Mouse (Mus musculus) heart, postnatal 0 days (tissue): ENCODE data around the gene Mrps18a.

Experiments used
- CTCF ChIP-seq: IDR thresholded peaks from 2 replicates; pipeline ENCODE4 v1.5.1; 2016; ENCODE audit warnings: antibody characterized with exemption, control low read depth, low read depth
- EP300 ChIP-seq: IDR thresholded peaks from 2 replicates; pipeline ENCODE4 v1.6.1; 2016; ENCODE audit warnings: antibody characterized with exemption, low read depth

DNA sequence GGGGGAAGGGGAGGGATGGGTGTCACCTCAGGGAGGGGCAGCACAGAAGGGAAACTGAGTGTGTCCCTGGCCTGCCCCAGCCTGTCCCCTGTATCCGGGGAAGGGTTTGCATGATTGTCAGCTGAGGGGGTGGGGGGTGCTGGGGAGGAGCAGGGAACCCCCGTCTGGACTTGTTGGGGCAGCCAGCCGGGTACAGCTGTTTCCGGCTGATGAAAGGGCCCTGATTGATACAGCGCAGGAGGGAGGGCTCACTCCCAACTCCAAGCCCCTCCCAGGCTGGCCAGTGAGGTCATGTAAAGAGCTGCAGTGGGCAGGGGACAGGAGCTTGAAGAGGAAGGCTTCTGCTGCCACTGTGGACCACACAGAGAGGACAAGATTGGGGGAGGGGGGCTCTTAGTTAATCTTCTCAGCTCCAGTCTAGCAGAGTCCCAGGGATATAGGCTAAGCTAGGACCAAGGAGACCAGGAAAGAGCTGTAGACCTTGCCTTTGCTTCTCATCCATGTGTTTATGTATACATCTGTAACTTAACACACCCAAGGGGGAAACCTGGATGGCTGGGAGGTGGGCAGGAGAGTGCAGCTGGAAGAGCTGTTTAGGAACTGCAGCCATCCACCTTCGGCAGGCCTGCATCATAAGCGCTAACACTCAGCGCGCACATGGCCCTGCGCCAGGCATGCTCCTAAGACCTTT is 47.4 kb upstream of the Mrps18a start:
- no peak for TF ChIP-seq CTCF
- no peak for TF ChIP-seq EP300
